Mouse (Mus musculus): ENCODE measurements around the gene Os9. TPM values are rescaled to one million over a fixed set of nuclear protein-coding genes. Genes with fewer than 3 reads are reported as not detected.

Gene Os9
- total and polyA plus RNA-seq, 2 experiments from 2014 or later, result 119 to 128 TPM

- 67% methylated on average over 4 of the region's 4 CpGs for WGBS
- no peak for DNase-seq (ENCODE audit: low spot score)
Measured at GRCm38 (mm10) chr10:127129431-127129830, 8.5 kb upstream of the Os9 start.

GRCm38 (mm10) chr10:127127711-127128279, 6.9 kb upstream of the Os9 start:
- no peaks in the 10 kb centered on the region for H3K9me3 ChIP-seq (ENCODE audit: low read length)
- no peak overlapping the region for H3K4me2 ChIP-seq (ENCODE audit: low read depth, low read length)
- 85% methylated on average over 7 of the region's 7 CpGs for WGBS
- 0 out of 2 replicates have a peak, but pooled peaks cover 4% of the 10 kb centered on the region for H3K4me1 ChIP-seq (ENCODE audit: insufficient read depth, low read length)
- no peak overlapping the region for H3K27ac ChIP-seq
- TF ChIP-seq CTCF (IDR thresholded peaks at IDR 0.05; ENCODE audit: low read depth), result no peak
- no peaks in the 10 kb centered on the region for H3K27me3 ChIP-seq (ENCODE audit: insufficient read depth, low read length)
- H3K36me3 ChIP-seq (ENCODE audit: insufficient read depth, low read length), result no peaks in the 10 kb centered on the region
- H3K9ac ChIP-seq (replicated peaks; ENCODE audit: low read length), result no peak overlapping the region
- H3K4me3 ChIP-seq (ENCODE audit: low read length), result no peak overlapping the region
- no peak for DNase-seq (ENCODE audit: low spot score)
- no peak for ATAC-seq

More at GRCm38 (mm10) chr10:127129431-127129830, 8.5 kb upstream of the Os9 start:
- no peak overlapping the region for H3K27ac ChIP-seq
- no peak for TF ChIP-seq CTCF (IDR thresholded peaks at IDR 0.05; ENCODE audit: low read depth)
- no peak overlapping the region for H3K4me3 ChIP-seq (ENCODE audit: low read length)
- H3K27me3 ChIP-seq (ENCODE audit: insufficient read depth, low read length), result no peaks in the 10 kb centered on the region
- no peaks in the 10 kb centered on the region for H3K9me3 ChIP-seq (ENCODE audit: low read length)
- no peak overlapping the region for H3K9ac ChIP-seq (replicated peaks; ENCODE audit: low read length)
- no peak for ATAC-seq
- no peaks in the 10 kb centered on the region for H3K36me3 ChIP-seq (ENCODE audit: insufficient read depth, low read length)
- H3K4me1 ChIP-seq (ENCODE audit: insufficient read depth, low read length), result no peaks in the 10 kb centered on the region
- no peak overlapping the region for H3K4me2 ChIP-seq (ENCODE audit: low read depth, low read length)

- no peak for TF ChIP-seq CTCF (IDR thresholded peaks at IDR 0.05; ENCODE audit: low read depth)
- Histone ChIP-seq H3K9ac (replicated peaks; ENCODE audit: low read length) (no peak overlapping the region), H3K4me3 (ENCODE audit: low read length) (no peak overlapping the region), H3K27me3 (ENCODE audit: insufficient read depth, low read length) (no peaks in the 10 kb centered on the region), H3K27ac (no peak overlapping the region), H3K4me2 (ENCODE audit: low read depth, low read length) (no peak overlapping the region), H3K36me3 (ENCODE audit: insufficient read depth, low read length) (no peaks in the 10 kb centered on the region), H3K9me3 (ENCODE audit: low read length) (no peaks in the 10 kb centered on the region), H3K4me1 (ENCODE audit: insufficient read depth, low read length) (0 out of 2 replicates have a peak, but pooled peaks cover 8% of the 10 kb centered on the region)
- DNase-seq (ENCODE audit: low spot score), result no peak
- 82% methylated on average over 5 of the region's 5 CpGs for WGBS
- no peak for ATAC-seq
Measured at GRCm38 (mm10) chr10:127126579-127126978, 5.6 kb upstream of the Os9 start.

- no peak for ATAC-seq
- H3K27me3 ChIP-seq (ENCODE audit: insufficient read depth, low read length), result no peaks in the 10 kb centered on the region
Measured at GRCm38 (mm10) chr10:127125210-127126001, 4.5 kb upstream of the Os9 start.

GRCm38 (mm10) chr10:127123436-127123805, 2.5 kb upstream of the Os9 start:
- Histone ChIP-seq H3K4me1 (ENCODE audit: insufficient read depth, low read length) (0 out of 2 replicates have a peak, but pooled peaks cover 8% of the 10 kb centered on the region), H3K9me3 (ENCODE audit: low read length) (no peaks in the 10 kb centered on the region), H3K4me2 (ENCODE audit: low read depth, low read length) (peak overlapping the region; percentile 85), H3K27ac (peak overlapping the region; percentile 86), H3K4me3 (ENCODE audit: low read length) (peak overlapping the region; percentile 27), H3K27me3 (ENCODE audit: insufficient read depth, low read length) (no peaks in the 10 kb centered on the region), H3K36me3 (ENCODE audit: insufficient read depth, low read length) (peaks cover 5% of the 10 kb centered on the region; the same call in 1 of the 2 replicates), H3K9ac (replicated peaks; ENCODE audit: low read length) (peak overlapping the region; percentile 44)
- DNase-seq (ENCODE audit: low spot score) (peak; percentile 87), ATAC-seq (peak; percentile 44)
- 11% methylated on average over 4 of the region's 4 CpGs for WGBS
- TF ChIP-seq CTCF (IDR thresholded peaks at IDR 0.05; ENCODE audit: low read depth), result peak; percentile 79

More at GRCm38 (mm10) chr10:127125210-127126001, 4.5 kb upstream of the Os9 start:
- H3K36me3 ChIP-seq (ENCODE audit: insufficient read depth, low read length), result no peaks in the 10 kb centered on the region
- no peak overlapping the region for H3K4me3 ChIP-seq (ENCODE audit: low read length)
- 0 out of 2 replicates have a peak, but pooled peaks cover 8% of the 10 kb centered on the region for H3K4me1 ChIP-seq (ENCODE audit: insufficient read depth, low read length)
- no peak overlapping the region for H3K9ac ChIP-seq (replicated peaks; ENCODE audit: low read length)
- peak; percentile 70 for TF ChIP-seq CTCF (IDR thresholded peaks at IDR 0.05; ENCODE audit: low read depth)
- no peak overlapping the region for H3K4me2 ChIP-seq (ENCODE audit: low read depth, low read length)
- 76% methylated on average over 9 of the region's 9 CpGs for WGBS
- no peak overlapping the region for H3K27ac ChIP-seq
- no peaks in the 10 kb centered on the region for H3K9me3 ChIP-seq (ENCODE audit: low read length)
- DNase-seq (ENCODE audit: low spot score), result peak; percentile 70

GRCm38 (mm10) chr10:127122784-127123435, 2.0 kb upstream of the Os9 start:
- 0 out of 2 replicates have a peak, but pooled peaks cover 8% of the 10 kb centered on the region for H3K4me1 ChIP-seq (ENCODE audit: insufficient read depth, low read length)
- H3K4me2 ChIP-seq (ENCODE audit: low read depth, low read length), result peak overlapping the region; percentile 85
- peak; percentile 41 for ATAC-seq
- peak; percentile 81 for DNase-seq (ENCODE audit: low spot score)
- TF ChIP-seq CTCF (IDR thresholded peaks at IDR 0.05; ENCODE audit: low read depth), result no peak
- WGBS, result 6% methylated on average over 13 of the region's 13 CpGs
- peak overlapping the region; percentile 86 for H3K27ac ChIP-seq
- H3K27me3 ChIP-seq (ENCODE audit: insufficient read depth, low read length), result no peaks in the 10 kb centered on the region
- peak overlapping the region; percentile 44 for H3K9ac ChIP-seq (replicated peaks; ENCODE audit: low read length)
- no peaks in the 10 kb centered on the region for H3K9me3 ChIP-seq (ENCODE audit: low read length)
- peaks cover 10% of the 10 kb centered on the region; the same call in 1 of the 2 replicates for H3K36me3 ChIP-seq (ENCODE audit: insufficient read depth, low read length)
- peak overlapping the region; percentile 27 for H3K4me3 ChIP-seq (ENCODE audit: low read length)
